Mouse (Mus musculus): ENCODE results near the gene Aldob. TPM values are rescaled to one million over a fixed set of nuclear protein-coding genes. Genes with fewer than 3 reads are reported as not detected.

Aldob gene
- total and polyA plus RNA-seq, 2 experiments from 2014 or later, result 0.73 to 0.88 TPM

DNA sequence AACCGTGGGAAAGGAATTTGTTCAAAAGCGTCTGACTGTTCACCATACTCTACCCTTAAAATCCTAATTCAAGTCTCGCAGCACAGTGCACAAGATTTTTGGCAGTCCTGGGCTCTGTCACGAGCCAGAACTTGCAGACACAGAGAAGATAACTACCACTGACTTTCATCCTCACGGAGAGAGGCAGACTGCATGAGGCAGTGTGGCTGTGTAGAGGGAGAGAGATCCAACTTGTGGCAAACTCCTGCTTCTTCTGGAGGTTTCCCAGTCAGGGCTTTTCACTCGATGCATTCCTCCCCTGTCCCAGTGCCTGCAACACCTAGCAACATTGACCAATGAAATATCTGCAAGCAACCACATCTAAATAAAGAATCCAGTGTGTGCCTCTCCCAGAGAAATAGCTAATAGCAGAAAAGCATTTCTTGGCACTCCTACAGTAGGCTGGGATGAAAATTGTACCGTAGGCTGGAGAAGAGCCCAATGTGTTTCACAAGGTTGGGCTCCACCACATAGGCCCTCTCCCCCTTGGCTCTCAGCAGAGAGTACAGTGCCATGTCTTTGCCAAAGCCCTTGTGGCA, 36.3 kb upstream of the Aldob start:
- H3K4me3 ChIP-seq (ENCODE audit: low read depth, low read length), result no peak overlapping the region
- H3K27me3 ChIP-seq (ENCODE audit: insufficient read depth, low read length), result no peaks in the 10 kb centered on the region
- H3K9me3 ChIP-seq (ENCODE audit: low read length), result no peaks in the 10 kb centered on the region
- no peak overlapping the region for H3K4me2 ChIP-seq (ENCODE audit: low read depth, low read length, poor library complexity, severe bottlenecking)
- DNase-seq (ENCODE audit: low spot score), result peak; percentile 36
- no peak for TF ChIP-seq CTCF (IDR thresholded peaks at IDR 0.05)
- H3K9ac ChIP-seq (replicated peaks; ENCODE audit: low read length, poor library complexity, severe bottlenecking), result no peak overlapping the region
- H3K36me3 ChIP-seq (ENCODE audit: insufficient read depth, low read length), result peaks cover 33% of the 10 kb centered on the region
- H3K4me1 ChIP-seq (ENCODE audit: insufficient read depth, low read length), result no peaks in the 10 kb centered on the region
- WGBS, result 85% methylated on average over 7 of the region's 7 CpGs
- ATAC-seq (ENCODE audit: low FRiP score), result 0 out of 2 replicates have a peak, but pooled peaks have one; percentile 36
- no peak overlapping the region for H3K27ac ChIP-seq (ENCODE audit: low read depth, low read length)

DNA sequence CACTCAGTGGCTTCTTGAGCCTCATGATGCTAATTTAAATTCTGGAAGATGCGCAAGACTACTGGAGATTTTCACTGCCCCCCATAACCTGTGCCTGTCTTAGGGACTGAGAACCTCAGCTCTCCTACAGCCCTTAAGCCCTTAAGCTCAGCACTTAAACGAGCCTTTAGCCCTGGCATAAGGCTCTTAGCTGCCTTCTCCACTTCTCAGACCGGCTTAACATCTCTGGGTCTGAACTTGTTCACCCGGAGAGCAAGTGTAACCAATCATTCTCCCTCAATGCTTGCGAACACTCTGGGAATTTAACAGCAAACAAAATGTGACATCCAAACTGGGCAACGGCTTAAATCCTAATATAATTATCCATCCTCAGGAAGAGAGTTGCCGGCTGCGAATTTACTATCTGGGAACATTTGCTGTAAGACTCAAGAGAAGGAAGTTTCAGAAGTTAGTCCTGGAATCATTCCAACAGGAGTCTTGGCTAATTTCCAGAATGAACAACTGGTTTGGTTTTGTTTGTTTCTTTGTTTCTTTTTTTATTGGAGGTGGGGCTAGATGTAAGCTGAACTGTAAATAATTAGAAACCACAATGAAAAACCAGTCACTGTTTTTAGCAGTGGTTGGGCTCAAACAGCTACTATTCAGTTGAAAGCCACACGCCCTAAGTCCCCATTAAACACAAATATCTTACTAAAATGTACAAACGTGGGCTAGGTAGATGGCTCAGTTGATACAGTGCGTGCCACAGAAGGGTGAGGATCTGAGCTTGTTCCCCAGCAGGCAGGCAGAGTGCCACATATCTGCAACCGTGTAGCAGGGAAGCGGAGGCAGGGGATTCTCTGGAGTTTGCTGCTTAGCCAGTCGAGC, 34.9 kb upstream of the Aldob start:
- Histone ChIP-seq H3K27ac (ENCODE audit: low read depth, low read length) (no peak overlapping the region), H3K4me1 (ENCODE audit: insufficient read depth, low read length) (no peaks in the 10 kb centered on the region), H3K36me3 (ENCODE audit: insufficient read depth, low read length) (peaks cover 33% of the 10 kb centered on the region), H3K27me3 (ENCODE audit: insufficient read depth, low read length) (no peaks in the 10 kb centered on the region), H3K4me3 (ENCODE audit: low read depth, low read length) (no peak overlapping the region), H3K9ac (replicated peaks; ENCODE audit: low read length, poor library complexity, severe bottlenecking) (no peak overlapping the region), H3K4me2 (ENCODE audit: low read depth, low read length, poor library complexity, severe bottlenecking) (no peak overlapping the region), H3K9me3 (ENCODE audit: low read length) (no peaks in the 10 kb centered on the region)
- 55% methylated on average over 14 of the region's 14 CpGs for WGBS
- ATAC-seq (ENCODE audit: low FRiP score), result no peak
- no peak for TF ChIP-seq CTCF (IDR thresholded peaks at IDR 0.05)
- DNase-seq (ENCODE audit: low spot score), result peak; percentile 23

DNA sequence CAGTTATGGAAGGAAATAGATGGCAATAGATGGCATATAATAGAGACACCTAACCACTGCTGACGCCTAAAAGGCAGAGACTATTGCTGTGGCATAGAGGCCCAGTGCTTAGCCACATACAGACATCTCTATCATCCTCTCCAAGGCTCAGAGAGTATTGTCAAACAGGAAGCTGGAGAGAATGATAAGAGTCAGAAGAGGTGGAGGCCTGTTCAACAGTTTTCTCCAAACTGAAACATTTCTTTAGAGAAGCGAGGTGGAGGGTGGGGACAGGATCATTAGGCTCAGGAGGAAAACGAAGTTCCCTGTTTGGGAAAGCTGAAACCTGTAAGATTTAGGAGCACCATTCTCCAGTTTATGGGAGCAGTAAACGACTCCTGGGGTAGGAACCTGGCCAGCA, 31.9 kb upstream of the Aldob start:
- H3K36me3 ChIP-seq (ENCODE audit: insufficient read depth, low read length), result peaks cover 24% of the 10 kb centered on the region

DNA sequence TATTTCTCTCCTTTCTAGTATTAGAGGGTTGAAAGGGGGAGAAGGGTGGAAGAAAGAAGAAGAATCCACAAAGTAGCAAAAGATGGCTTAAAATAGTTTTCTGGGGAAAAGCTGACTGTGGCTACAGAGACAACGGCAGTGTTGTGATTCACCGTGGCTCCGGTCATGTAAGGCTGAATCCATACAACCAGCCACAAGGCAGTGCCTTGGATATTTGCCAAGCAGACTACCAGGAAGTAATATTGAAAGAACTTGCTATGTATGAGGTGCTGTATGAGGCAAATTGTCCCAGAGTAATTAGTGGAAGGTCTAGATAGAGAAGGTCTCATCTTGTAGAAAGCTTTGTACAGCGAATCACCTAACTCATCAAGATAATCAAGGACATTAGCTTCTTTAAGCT, 22.8 kb upstream of the Aldob start:
- H3K27me3 ChIP-seq (ENCODE audit: insufficient read depth, low read length), result no peaks in the 10 kb centered on the region
- H3K9me3 ChIP-seq (ENCODE audit: low read length), result no peaks in the 10 kb centered on the region
- H3K36me3 ChIP-seq (ENCODE audit: insufficient read depth, low read length), result no peaks in the 10 kb centered on the region
- H3K9ac ChIP-seq (replicated peaks; ENCODE audit: low read length, poor library complexity, severe bottlenecking), result no peak overlapping the region
- TF ChIP-seq CTCF (IDR thresholded peaks at IDR 0.05), result no peak
- ATAC-seq (ENCODE audit: low FRiP score) (no peak), DNase-seq (ENCODE audit: low spot score) (no peak)
- 87% methylated on average over 4 of the region's 4 CpGs for WGBS
- H3K27ac ChIP-seq (ENCODE audit: low read depth, low read length), result no peak overlapping the region
- no peaks in the 10 kb centered on the region for H3K4me1 ChIP-seq (ENCODE audit: insufficient read depth, low read length)
- no peak overlapping the region for H3K4me2 ChIP-seq (ENCODE audit: low read depth, low read length, poor library complexity, severe bottlenecking)
- H3K4me3 ChIP-seq (ENCODE audit: low read depth, low read length), result no peak overlapping the region

More for the DNA sequence above, 31.9 kb upstream of the Aldob start:
- ATAC-seq (ENCODE audit: low FRiP score), result no peak
- no peak for TF ChIP-seq CTCF (IDR thresholded peaks at IDR 0.05)
- Histone ChIP-seq H3K4me3 (ENCODE audit: low read depth, low read length) (no peak overlapping the region), H3K27me3 (ENCODE audit: insufficient read depth, low read length) (no peaks in the 10 kb centered on the region), H3K9me3 (ENCODE audit: low read length) (no peaks in the 10 kb centered on the region), H3K4me1 (ENCODE audit: insufficient read depth, low read length) (no peaks in the 10 kb centered on the region), H3K27ac (ENCODE audit: low read depth, low read length) (no peak overlapping the region), H3K9ac (replicated peaks; ENCODE audit: low read length, poor library complexity, severe bottlenecking) (no peak overlapping the region), H3K4me2 (ENCODE audit: low read depth, low read length, poor library complexity, severe bottlenecking) (no peak overlapping the region)
- DNase-seq (ENCODE audit: low spot score), result no peak
- WGBS, result 67% methylated on average over 4 of the region's 4 CpGs

DNA sequence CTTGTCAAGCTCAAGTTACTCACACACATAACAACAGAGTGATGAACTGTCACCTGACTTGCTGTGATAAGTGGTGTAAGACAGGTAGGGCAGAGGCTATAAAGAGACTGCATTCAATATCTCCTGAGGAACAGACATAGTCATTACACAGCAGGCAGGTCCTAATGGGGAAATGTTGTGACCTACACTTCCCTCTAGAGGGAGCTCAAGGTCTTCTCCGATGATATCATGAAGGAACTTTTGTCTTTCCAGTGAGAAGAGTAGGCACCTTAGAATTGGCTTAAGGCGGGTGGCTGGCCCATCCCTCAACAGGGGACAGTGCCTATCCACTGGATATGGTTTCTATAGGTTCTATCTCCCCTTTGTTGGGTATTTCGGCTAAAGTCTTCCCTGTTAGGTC, 18.3 kb upstream of the Aldob start:
- no peak for ATAC-seq (ENCODE audit: low FRiP score)
- Histone ChIP-seq H3K27ac (ENCODE audit: low read depth, low read length) (no peak overlapping the region), H3K36me3 (ENCODE audit: insufficient read depth, low read length) (no peaks in the 10 kb centered on the region), H3K27me3 (ENCODE audit: insufficient read depth, low read length) (no peaks in the 10 kb centered on the region), H3K4me3 (ENCODE audit: low read depth, low read length) (no peak overlapping the region), H3K4me2 (ENCODE audit: low read depth, low read length, poor library complexity, severe bottlenecking) (no peak overlapping the region), H3K9me3 (ENCODE audit: low read length) (no peaks in the 10 kb centered on the region), H3K9ac (replicated peaks; ENCODE audit: low read length, poor library complexity, severe bottlenecking) (no peak overlapping the region), H3K4me1 (ENCODE audit: insufficient read depth, low read length) (no peaks in the 10 kb centered on the region)
- DNase-seq (ENCODE audit: low spot score), result peak; percentile 76
- 23% methylated on average over 3 of the region's 3 CpGs for whole genome bisulfite sequencing
- TF ChIP-seq CTCF (IDR thresholded peaks at IDR 0.05), result peak; percentile 78
